Mouse (Mus musculus) heart, embryonic 15.5 days (tissue): ENCODE results near the gene 1700001P01Rik. TPM values are rescaled to one million over a fixed set of nuclear protein-coding genes. Genes with fewer than 3 reads are reported as not detected.
"Not testable (repeated sequence)": the region's sequence is repeated elsewhere in the genome, so short reads cannot be mapped to it uniquely, and the experiment has no call there.

Source experiments
- ATAC-seq: fragments of 200-750 bp; cut with Nextera tagmentation; replicated peaks from 2 replicates; pipeline ENCODE4 v1.8.0; 2017; ENCODE audit warnings: low read depth, moderate TSS enrichment; ENCODE audit not compliant: insufficient number of reproducible peaks, insufficient read depth, low FRiP score
- H3K27ac ChIP-seq: fragments of 300-500 bp; sonication (generic); 2 replicates; pipeline ENCODE4 v1.5.1; 2015; ENCODE audit warnings: mild to moderate bottlenecking, inconsistent platforms
- H3K27me3 ChIP-seq: fragments of 300-500 bp; sonication (generic); 2 replicates; pipeline ENCODE4 v1.6.1; 2015; ENCODE audit warnings: inconsistent platforms
- H3K36me3 ChIP-seq: fragments of 300-500 bp; sonication (generic); 2 replicates; pipeline ENCODE4 v1.6.1; 2015; ENCODE audit warnings: mild to moderate bottlenecking, inconsistent platforms
- H3K4me1 ChIP-seq: fragments of 300-500 bp; sonication (generic); replicated peaks from 2 replicates; pipeline ENCODE4 v1.6.1; 2015; ENCODE audit warnings: inconsistent platforms
- H3K4me2 ChIP-seq: fragments of 300-500 bp; sonication (generic); 2 replicates; pipeline ENCODE4 v1.6.1; 2015; ENCODE audit warnings: inconsistent platforms, mild to moderate bottlenecking, moderate library complexity
- H3K4me3 ChIP-seq: fragments of 300-500 bp; sonication (generic); 2 replicates; pipeline ENCODE4 v1.5.1; 2015; ENCODE audit warnings: mild to moderate bottlenecking, inconsistent platforms
- H3K9ac ChIP-seq: fragments of 300-500 bp; sonication (generic); 2 replicates; pipeline ENCODE4 v1.6.1; 2015; ENCODE audit warnings: mild to moderate bottlenecking, inconsistent platforms
- H3K9me3 ChIP-seq: fragments of 300-500 bp; sonication (generic); replicated peaks from 2 replicates; pipeline ENCODE4 v1.6.1; 2016; ENCODE audit warnings: inconsistent platforms
- WGBS: fragments of 180-500 bp; shearing (Covaris S2); methylation state at CpG from one replicate; pipeline ENCODE4 v1.1.7; 2015; ENCODE audit warnings: mixed read lengths; 5-methylcytosine and 5-hydroxymethylcytosine counted together
- polyA plus RNA-seq: library from polyadenylated mRNA; unstranded; fragments of >200 nt; fragmentation: Nextera tagmentation; extraction: Ambion mirVana; gene quantifications from 2 replicates; pipeline ENCODE4 v1.2.1, GENCODE M21; 2015

1700001P01Rik gene
- polyA plus RNA-seq, 1 experiment from 2014 or later: 0.21 TPM

- Histone ChIP-seq H3K36me3 (no peaks in the 10 kb centered on the region), H3K4me3 (peak overlapping the region; percentile 83), H3K4me2 (peak overlapping the region; percentile 93), H3K27me3 (no peaks in the 10 kb centered on the region), H3K27ac (peak overlapping the region; percentile 94), H3K9ac (peak overlapping the region; percentile 80), H3K4me1 (peaks cover 60% of the 10 kb centered on the region), H3K9me3 (no peaks in the 10 kb centered on the region)
- 27% methylated on average over 8 of the region's 8 CpGs for WGBS
- ATAC-seq: no peak
Observed at GRCm38 (mm10) chr11:97801409-97802193, 25.9 kb upstream of the 1700001P01Rik start.

GRCm38 (mm10) chr11:97800691-97801408 is 25.1 kb upstream of the 1700001P01Rik start:
- ATAC-seq: no peak
- Histone ChIP-seq H3K27me3 (no peaks in the 10 kb centered on the region), H3K4me3 (peak overlapping the region; percentile 83), H3K9ac (peak overlapping the region; percentile 80), H3K36me3 (no peaks in the 10 kb centered on the region), H3K9me3 (no peaks in the 10 kb centered on the region), H3K4me2 (peak overlapping the region; percentile 93), H3K27ac (peak overlapping the region; percentile 94), H3K4me1 (peaks cover 53% of the 10 kb centered on the region)
- 4% methylated on average over 17 of the region's 17 CpGs for WGBS

DNA sequence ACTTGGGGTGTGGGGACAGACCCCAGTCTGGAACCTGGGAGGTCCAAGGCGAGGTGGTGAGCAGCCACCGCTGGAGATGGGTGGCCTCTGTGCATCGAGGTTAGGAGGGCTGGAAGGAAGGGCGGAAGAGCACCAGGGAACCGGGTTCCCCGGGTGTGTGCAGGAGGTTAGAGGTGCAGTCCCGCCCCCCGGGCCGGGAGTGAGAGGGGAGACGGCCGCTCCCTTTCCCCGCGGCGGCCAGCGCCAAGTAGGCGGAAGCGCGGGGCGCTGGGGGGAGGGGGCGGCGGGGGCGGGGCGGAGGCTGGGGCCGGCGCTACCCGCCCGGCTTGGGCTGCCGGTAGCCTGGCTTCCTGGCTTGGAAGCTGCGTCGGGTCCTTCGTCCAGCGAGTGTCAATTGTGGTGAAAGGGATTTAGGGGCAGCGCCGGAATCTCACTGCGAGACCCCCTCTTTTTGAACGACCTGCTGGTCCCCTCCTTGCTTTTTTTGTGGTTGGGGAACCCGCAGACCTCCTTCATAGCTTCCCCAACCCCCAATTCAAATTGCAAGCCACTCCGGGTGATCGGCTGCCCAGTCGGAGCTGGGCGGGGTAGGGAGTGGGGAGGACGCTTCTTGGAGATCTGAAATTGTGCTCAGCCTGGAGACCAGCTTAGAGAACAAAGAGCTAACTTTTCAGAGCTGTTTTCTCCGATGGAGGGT is 24.4 kb upstream of the 1700001P01Rik start:
- no peaks in the 10 kb centered on the region for H3K9me3 ChIP-seq
- H3K27ac ChIP-seq: peak overlapping the region; percentile 94
- H3K4me1 ChIP-seq: peaks cover 45% of the 10 kb centered on the region
- H3K9ac ChIP-seq: peak overlapping the region; percentile 80
- ATAC-seq: peak; percentile 71
- WGBS: 1% methylated on average over 39 of the region's 43 CpGs
- H3K4me3 ChIP-seq: peak overlapping the region; percentile 83
- peak overlapping the region; percentile 93 for H3K4me2 ChIP-seq
- no peaks in the 10 kb centered on the region for H3K27me3 ChIP-seq
- H3K36me3 ChIP-seq: no peaks in the 10 kb centered on the region

DNA sequence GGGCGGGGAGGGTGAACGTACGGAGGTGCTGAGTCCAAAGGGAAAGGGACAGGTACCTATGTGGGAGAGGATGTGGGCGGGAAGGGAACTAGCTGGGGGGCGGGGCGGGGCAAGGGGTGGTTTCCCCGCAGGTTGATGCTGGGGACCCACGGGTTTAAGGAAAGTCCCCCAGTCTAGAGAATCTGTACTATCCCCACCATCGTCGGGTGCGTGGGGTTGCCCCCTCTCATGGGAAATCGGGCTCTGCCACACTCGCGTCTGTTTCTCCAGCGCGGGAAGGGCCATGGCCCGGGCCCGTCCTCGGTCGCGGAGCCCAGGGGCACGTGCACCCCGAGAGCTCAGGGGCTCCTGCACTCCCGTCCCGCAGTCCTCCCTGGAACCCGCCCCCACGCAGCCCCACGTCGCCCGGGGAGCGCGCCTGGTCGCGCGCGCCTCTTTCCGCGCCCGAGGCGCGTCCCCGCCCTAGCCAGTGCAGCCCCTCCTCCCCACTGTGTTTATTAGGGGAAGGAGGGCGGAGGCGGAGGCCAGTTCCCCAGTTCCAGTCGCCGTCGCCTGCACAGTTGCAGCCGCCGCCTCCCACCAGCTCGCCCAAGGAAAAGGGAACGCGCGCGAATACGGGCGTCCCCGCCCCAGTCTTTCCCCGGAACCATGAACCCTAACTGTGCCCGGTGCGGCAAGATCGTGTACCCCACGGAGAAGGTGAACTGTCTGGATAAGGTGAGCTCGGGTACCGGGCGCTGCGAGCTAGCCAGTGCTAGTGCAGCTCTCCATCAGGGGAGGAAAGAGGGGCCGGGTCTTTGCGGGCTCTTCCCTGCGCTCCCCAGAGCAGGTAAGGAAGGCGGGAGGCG is 23.7 kb upstream of the 1700001P01Rik start:
- peak; percentile 83 for ATAC-seq
- H3K4me1 ChIP-seq: peaks cover 38% of the 10 kb centered on the region
- H3K27me3 ChIP-seq: no peaks in the 10 kb centered on the region
- H3K9me3 ChIP-seq: no peaks in the 10 kb centered on the region
- peak overlapping the region; percentile 83 for H3K4me3 ChIP-seq
- under 1% methylated on average over 69 of the region's 71 CpGs for WGBS
- peak overlapping the region; percentile 94 for H3K27ac ChIP-seq
- no peaks in the 10 kb centered on the region for H3K36me3 ChIP-seq
- H3K9ac ChIP-seq: peak overlapping the region; percentile 80
- peak overlapping the region; percentile 93 for H3K4me2 ChIP-seq

GRCm38 (mm10) chr11:97798782-97799145 is 23.0 kb upstream of the 1700001P01Rik start, which contains the start of gene Lasp1:
Lasp1 (plus strand) TSS chr11:97799000.
- H3K27ac ChIP-seq: peak within 1 kb of the TSS; percentile 94
- H3K9ac ChIP-seq: peak within 1 kb of the TSS; percentile 80
- ATAC-seq: peak; percentile 32; the same call in 1 of the 2 replicates
- H3K36me3 ChIP-seq: no peaks in the 10 kb centered on the region
- no peaks in the 10 kb centered on the region for H3K9me3 ChIP-seq
- H3K4me3 ChIP-seq: peak within 1 kb of the TSS; percentile 83
- peak within 1 kb of the TSS; percentile 93 for H3K4me2 ChIP-seq
- H3K27me3 ChIP-seq: no peaks in the 10 kb centered on the region
- peaks cover 32% of the 10 kb centered on the region for H3K4me1 ChIP-seq
- WGBS: under 1% methylated on average over 11 of the region's 11 CpGs

- 0 out of 2 replicates have a peak overlapping the region, but pooled peaks have one; percentile 25 for H3K9ac ChIP-seq
- no peaks in the 10 kb centered on the region for H3K9me3 ChIP-seq
- no peaks in the 10 kb centered on the region for H3K27me3 ChIP-seq
- peak overlapping the region; percentile 83 for H3K4me3 ChIP-seq
- no peaks in the 10 kb centered on the region for H3K36me3 ChIP-seq
- H3K27ac ChIP-seq: peak overlapping the region; percentile 37; the same call in 1 of the 2 replicates
- H3K4me2 ChIP-seq: peak overlapping the region; percentile 93; the same call in 1 of the 2 replicates
- 47% methylated on average over 8 of the region's 8 CpGs for WGBS
- no peak for ATAC-seq
- H3K4me1 ChIP-seq: peaks cover 29% of the 10 kb centered on the region
Observed at GRCm38 (mm10) chr11:97798083-97798435, 22.3 kb upstream of the 1700001P01Rik start.

DNA sequence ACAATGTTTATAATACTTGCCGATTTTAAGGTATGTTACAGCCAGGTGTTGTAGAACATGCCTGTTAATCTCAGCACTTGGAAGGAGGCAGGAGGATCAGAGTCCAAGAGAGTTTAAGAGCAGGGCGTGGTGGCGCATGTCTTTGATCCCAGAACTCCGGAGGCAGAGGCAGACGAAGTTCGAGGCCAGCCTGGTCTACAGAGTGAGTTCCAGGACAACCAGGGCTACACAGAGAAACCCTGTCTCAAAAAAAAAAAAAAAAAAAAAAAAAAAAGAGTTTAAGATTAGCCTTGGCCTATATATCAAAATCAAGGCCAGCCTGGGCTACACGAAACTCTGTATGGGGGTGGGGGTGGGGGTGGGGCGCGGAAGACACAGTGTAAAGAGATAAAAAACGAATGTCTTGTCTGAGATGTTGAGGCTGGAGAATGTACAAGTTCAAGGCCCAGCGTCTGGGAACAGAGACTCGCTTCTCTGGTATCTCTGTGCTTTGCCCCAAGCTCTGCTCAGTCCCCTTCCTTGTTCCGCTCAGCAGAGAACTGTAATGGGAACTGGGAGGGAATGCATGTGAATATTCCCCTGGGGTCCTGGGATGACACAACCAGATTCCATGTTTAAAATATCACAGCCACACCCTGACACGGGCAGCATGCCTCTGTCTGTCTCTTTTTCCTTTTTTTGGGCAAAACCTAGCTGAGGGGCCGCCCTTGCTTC is 21.8 kb upstream of the 1700001P01Rik start:
- Histone ChIP-seq H3K4me2 (no peak overlapping the region), H3K4me1 (peaks cover 26% of the 10 kb centered on the region), H3K9me3 (no peaks in the 10 kb centered on the region), H3K9ac (no peak overlapping the region), H3K27ac (no peak overlapping the region), H3K36me3 (no peaks in the 10 kb centered on the region), H3K4me3 (no peak overlapping the region), H3K27me3 (no peaks in the 10 kb centered on the region)
- 64% methylated on average over 15 of the region's 15 CpGs for WGBS
- no peak for ATAC-seq

- H3K9ac ChIP-seq: no peak overlapping the region
- ATAC-seq: no peak
- H3K9me3 ChIP-seq: no peaks in the 10 kb centered on the region
- no peak overlapping the region for H3K4me3 ChIP-seq
- H3K27me3 ChIP-seq: no peaks in the 10 kb centered on the region
- no peaks in the 10 kb centered on the region for H3K36me3 ChIP-seq
- H3K4me1 ChIP-seq: peaks cover 20% of the 10 kb centered on the region
- no peak overlapping the region for H3K27ac ChIP-seq
- H3K4me2 ChIP-seq: no peak overlapping the region
- 5% methylated on average over 6 of the region's 6 CpGs for WGBS
Observed at GRCm38 (mm10) chr11:97796910-97797309, 21.2 kb upstream of the 1700001P01Rik start.

DNA sequence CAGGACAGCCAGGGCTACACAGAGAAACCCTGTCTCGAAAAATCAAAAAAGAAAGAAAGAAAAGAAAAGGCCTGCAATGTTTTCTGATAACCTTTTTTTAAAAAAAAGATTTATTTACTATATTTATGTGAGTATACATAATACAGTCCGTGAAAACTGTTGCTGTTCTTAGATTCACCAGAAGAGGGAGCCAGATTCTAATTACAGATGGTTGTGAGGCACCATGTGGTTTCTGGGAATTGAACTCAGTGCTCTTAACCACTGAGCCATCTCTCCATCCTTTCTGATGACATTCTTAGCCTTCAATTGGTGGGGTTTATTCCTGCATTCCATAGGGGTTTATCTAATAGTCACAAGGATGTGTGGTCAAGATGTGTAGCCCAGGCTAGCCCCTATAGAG is 17.4 kb upstream of the 1700001P01Rik start:
- no peak overlapping the region for H3K4me2 ChIP-seq
- peaks cover 1% of the 10 kb centered on the region; the same call in 1 of the 2 replicates for H3K4me1 ChIP-seq
- no peaks in the 10 kb centered on the region for H3K36me3 ChIP-seq
- no peak overlapping the region for H3K9ac ChIP-seq
- ATAC-seq: no peak
- no peak overlapping the region for H3K27ac ChIP-seq
- H3K4me3 ChIP-seq: no peak overlapping the region
- 2% methylated on average over 2 of the region's 2 CpGs for WGBS
- no peaks in the 10 kb centered on the region for H3K9me3 ChIP-seq
- no peaks in the 10 kb centered on the region for H3K27me3 ChIP-seq

- not testable (repeated sequence) for H3K36me3 ChIP-seq, H3K4me1 ChIP-seq, H3K9ac ChIP-seq, H3K27ac ChIP-seq, H3K4me3 ChIP-seq, H3K4me2 ChIP-seq, H3K9me3 ChIP-seq, H3K27me3 ChIP-seq, ATAC-seq
- WGBS: 78% methylated on average over 2 of the region's 2 CpGs
Observed at GRCm38 (mm10) chr11:97790778-97791438, 15.2 kb upstream of the 1700001P01Rik start.
